Comparison of ENCODE assay signal across 16 mouse cellular contexts in the genomic region with DNA sequence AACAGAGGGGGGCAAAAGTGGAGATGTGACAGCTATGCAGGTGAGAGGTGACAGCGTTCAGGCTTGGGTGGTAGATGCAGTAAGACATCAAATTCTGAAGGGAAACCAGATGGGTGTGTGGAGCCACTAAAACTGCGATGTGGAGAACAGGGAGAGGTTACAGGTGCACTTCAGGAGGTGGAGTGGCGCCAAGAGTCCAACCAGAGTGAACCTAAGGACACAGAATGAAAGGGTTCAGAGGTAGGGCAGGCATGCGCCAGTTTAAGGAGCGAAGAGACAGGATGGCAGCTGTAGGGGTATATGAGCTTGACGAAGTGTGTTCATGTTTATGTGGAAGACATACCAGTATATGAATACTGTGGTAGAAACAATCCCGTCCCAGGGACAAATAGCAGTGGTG.
A peak's percentile ranks its signal among the peaks of the same experiment; 100 is the strongest.
DNase-seq lines count a peak whose midpoint lies in the region; ATAC-seq lines count a peak whose summit lies in the region.
"Had no signal": no experiment of that assay in that cellular context is flagged by ENCODE, and none has a peak within 500 bp of the region (broad histone marks: within the 10 kb centered on the region; RNA-seq: fewer than 3 reads in every experiment).

No protein-coding gene starts in this region.

- H3K4me1 ChIP-seq in lung, embryonic 16.5 days (replicated peaks; ENCODE audit: control insufficient read depth, insufficient read depth, low read length) = peaks cover 16% of the 10 kb centered on the region; the same call in 1 of the 2 replicates

- WGBS in lung, embryonic 16.5 days = 70% methylated on average over 7 of the region's 7 CpGs
- WGBS in large intestine, adult 2 months = 34% methylated on average over 7 of the region's 7 CpGs

- H3K4me3 ChIP-seq in lung, embryonic 16.5 days (ENCODE audit: low read length) = no peak overlapping the region
- H3K4me3 ChIP-seq: heart, embryonic 13.5 days; layer of hippocampus, adult 2 months; megakaryocyte, embryonic 14.5 days had no signal

- peak; percentile 64 for ATAC-seq in lung, embryonic 16.5 days (ENCODE audit: low read depth)

- peak; percentile 55 for DNase-seq in kidney, adult 11 months
- DNase-seq in kidney, postnatal 4 days = no peak
- DNase-seq in lung, postnatal 25 days (ENCODE audit: low spot score) = no peak
- peak; percentile 18 for DNase-seq in kidney, postnatal 10 days
- peak; percentile 81 for DNase-seq in large intestine, adult 2 months (ENCODE audit: low read depth, low spot score)
- no peak for DNase-seq in urinary bladder, adult 2 months (ENCODE audit: low spot score)
- DNase-seq: adrenal gland, adult 8-10 months; cerebellum, adult 8-10 months; heart, postnatal 4 days; midbrain, embryonic 14.5 days had no signal

- no peak overlapping the region for H3K4me2 ChIP-seq in lung, embryonic 16.5 days (ENCODE audit: low read depth, low read length)
- H3K4me2 ChIP-seq: heart, embryonic 13.5 days had no signal

- H3K27ac ChIP-seq in lung, embryonic 16.5 days (ENCODE audit: low read length) = no peak overlapping the region
- H3K27ac ChIP-seq: heart, embryonic 13.5 days; hindbrain, postnatal 0 days; layer of hippocampus, adult 2 months; stomach, postnatal 0 days had no signal

- H3K27me3 ChIP-seq in lung, embryonic 16.5 days (ENCODE audit: control insufficient read depth, insufficient read depth, low read depth, low read length) = no peaks in the 10 kb centered on the region
- H3K27me3 ChIP-seq: heart, embryonic 13.5 days; megakaryocyte, embryonic 14.5 days had no signal

- no peak overlapping the region for H3K9ac ChIP-seq in lung, embryonic 16.5 days (ENCODE audit: low read length)
- H3K9ac ChIP-seq: heart, embryonic 13.5 days had no signal

- H3K9me3 ChIP-seq in lung, embryonic 16.5 days (ENCODE audit: control insufficient read depth, low read length) = no peaks in the 10 kb centered on the region
- H3K9me3 ChIP-seq: heart, embryonic 13.5 days; megakaryocyte, embryonic 14.5 days had no signal

- H3K36me3 ChIP-seq in lung, embryonic 16.5 days (ENCODE audit: control insufficient read depth, insufficient read depth, low read length) = no peaks in the 10 kb centered on the region
- H3K36me3 ChIP-seq: heart, embryonic 13.5 days had no signal

Comparison
In these comparisons a context has a peak if more than half of its experiments do, and no peak if none do; other contexts are left out.
1. DNase-seq: peak in kidney, adult 11 months (single experiment), kidney, postnatal 10 days (single experiment) and large intestine, adult 2 months (single experiment); none in kidney, postnatal 4 days (0 of 2), lung, postnatal 25 days (single experiment) and urinary bladder, adult 2 months (single experiment).